Mouse (Mus musculus) lung, postnatal 4 days (tissue): ENCODE results near the gene Gtf3c6.

Experiments used
- DNase-seq, 2 experiments: peaks; one replicate each; pipeline ENCODE4 v3.0.0; 2021

Gtf3c6 gene

DNA sequence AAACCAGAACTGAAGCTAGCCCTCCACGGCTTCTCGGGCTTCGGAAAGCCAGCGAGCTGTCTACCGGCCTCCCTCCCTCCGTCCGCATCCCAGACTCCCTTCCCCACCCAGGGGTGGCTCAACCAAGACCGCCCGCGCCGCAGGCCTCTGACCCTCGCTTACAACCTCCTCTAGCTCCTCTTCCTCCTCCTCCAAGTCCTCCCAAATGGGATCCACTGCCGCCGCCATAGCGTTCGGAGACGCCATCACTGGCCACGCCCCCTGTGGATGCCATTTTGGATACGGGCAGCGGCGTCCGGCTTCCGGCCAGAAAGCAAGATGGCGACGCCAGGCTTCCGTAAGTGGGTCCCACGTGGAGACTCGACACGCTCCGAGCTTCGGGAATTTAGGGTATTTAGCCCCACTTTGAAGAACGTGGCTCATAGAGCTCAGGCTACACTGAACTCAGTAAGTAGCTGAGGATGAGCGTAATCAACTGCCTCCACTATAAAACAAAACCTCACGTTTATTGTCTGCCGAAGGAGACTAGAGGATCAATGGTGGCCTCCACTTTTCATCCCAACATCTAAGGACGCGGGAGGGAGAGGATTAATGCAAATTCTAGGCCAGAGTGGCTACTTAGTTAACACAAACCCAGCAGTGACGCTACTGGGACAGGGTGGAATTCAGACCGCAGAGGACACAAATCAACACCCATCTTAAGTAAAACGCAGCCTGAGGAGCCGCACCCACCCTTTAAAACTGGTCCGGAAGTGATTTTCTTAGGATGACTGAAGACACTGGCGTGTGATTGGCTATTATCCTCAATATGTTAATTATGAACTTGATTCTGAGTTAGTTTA is at the start of gene Gtf3c6:
Gene Gtf3c6 (minus strand): TSS at position 695 of the 842 bp plus-strand sequence.
- peak; percentile 93 to 95 for DNase-seq

DNA sequence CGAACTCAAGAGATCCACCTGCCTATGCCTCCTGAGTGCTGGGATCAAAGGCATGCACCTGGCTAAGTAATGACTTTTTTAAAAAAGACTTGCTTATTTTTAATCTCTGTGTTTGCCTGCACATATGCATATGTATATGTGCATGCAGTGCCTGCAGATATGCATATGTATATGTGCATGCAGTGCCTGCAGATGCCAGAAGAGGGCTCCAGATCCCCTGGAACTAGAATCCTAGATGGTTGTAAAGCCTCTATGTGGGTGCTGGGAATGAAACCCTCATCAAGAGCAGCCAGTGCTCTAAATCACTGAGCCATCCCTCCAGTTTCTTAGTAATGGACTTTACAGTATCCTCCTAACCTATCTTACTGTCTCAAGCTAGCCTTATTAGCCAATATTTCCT is 48.1 kb upstream of the Gtf3c6 start:
- DNase-seq = no peak

DNA sequence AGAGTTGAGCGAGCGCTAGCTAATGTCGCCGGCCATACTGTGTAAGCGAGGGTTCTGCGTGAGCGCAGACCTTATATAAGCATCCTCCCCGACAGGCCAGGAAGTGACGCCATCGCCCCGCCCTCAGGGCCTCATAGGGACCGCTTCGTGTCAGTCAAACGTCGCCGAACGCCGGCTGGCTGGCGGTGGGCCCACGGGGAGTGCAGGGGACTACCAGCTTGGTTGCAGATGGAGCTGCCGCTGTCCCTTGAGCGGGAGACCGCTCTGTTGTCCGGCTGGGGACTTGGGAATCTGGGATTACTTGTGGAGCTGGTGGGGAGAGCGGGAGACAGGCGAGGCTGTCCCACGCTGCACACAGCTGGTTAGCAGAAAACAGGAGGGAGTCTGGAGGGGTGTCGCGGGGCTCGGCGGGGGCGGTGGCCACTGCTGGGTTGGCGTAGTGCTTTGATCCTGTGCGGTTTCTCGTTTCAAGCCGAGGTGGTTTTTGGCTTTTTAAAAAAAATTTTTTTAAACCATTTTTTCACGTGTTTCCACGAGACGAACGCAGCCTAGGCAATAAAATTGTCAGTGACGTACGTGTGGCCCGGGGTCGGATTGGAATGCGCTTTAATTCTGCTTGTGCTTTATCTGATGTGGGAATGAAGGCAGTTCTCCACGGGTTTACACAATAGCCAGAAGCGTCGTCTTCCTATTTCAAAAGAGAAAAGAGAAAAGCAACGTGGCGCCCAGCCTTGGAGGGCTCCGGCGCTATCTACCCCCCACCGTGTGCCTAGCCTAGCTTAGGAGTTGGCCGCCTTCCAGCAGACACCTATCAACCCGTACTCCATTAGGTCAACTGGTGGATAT is 44.5 kb upstream of the Gtf3c6 start, which contains the start of gene Amd1:
Gene Amd1 (minus strand): TSS at position 47 of the 846 bp plus-strand sequence.
- DNase-seq = peak; percentile 100

DNA sequence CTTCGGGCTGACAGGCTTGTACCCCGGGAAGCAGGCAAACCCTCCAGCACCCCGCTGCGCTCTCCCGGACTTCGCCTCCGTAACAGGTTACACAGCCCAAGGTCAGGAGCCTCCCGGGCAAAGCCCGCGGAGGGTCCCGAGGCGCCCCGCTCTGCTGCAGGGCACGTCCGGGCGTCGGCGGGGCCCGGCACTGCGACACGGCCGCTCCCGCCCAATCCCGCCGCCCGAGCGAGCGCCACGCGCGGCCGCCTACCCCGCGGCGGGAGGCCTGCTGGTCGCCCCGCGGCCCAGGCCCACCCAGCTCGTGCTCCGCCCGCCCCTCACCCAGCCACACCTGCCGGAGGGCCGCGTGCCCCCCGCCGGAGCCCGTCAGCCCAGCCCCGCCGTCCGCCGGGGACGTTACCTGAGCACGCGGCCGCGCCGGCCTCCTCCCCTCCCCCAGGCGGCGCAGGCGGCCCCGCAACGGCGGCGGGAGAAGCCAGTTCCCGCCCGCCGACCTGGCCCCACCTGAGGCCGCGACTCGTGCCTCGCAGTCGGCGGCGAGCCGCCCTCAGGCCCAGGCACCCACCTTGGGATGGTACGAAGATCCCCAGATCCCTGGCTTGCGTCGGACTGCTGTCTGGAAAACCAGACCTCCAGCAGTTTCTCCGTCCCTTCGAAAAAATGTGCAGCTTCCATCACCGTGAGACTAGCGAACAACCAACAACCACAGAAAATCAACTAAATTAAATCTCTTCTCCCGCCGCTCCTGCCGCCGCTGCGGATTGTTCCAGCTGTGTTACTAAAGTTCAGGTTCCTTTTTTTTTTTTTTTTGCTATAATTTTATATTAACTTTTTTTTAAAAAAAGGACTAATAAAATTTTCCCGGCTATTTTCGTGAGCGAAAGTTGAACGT is 43.5 kb upstream of the Gtf3c6 start:
- peak; percentile 56 to 61 for DNase-seq

DNA sequence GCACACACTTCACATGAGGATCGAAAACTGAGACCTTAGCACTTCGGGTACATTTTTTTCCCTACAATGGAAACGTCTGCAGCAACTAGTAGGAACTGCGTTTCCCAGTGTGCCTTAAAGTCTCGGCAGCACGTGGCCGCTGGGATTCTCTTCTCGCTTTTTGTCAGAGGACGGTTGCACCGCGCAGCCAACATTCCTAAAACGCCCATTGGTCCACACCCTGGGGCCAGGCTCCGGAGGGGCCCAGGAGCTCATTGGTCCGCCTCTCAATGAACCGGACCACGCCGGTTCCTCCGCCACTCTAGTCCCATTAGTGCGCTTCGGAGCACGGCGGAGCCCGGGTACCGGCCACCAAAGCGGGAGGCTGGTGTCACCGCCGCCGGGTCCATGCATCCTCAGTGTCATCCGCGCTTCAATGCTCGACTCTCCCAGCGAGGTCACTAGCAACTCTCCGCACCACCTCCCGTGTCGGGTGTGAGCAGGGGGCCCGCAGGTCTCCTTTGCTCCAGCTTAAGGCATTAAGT is 42.8 kb upstream of the Gtf3c6 start:
- peak; percentile 85 to 91 for DNase-seq

DNA sequence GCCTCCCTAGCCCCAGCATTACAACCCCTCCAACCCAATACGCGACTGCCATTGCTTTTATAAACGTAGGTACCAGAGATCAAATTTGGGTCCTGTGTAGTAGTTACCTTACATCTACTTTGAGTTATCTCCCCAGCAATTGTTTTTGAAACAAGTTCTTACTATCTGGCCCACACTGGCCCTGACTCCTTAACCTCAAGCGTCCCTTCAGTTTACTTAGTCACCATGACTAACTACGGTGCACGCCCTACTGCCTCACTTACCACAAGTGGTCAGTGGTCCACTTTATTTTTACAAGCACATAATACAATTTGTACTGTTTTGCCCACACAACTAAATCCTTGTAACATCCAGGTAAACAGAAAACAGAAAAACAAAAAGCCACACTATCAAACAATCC is 34.7 kb upstream of the Gtf3c6 start:
- DNase-seq = no peak

DNA sequence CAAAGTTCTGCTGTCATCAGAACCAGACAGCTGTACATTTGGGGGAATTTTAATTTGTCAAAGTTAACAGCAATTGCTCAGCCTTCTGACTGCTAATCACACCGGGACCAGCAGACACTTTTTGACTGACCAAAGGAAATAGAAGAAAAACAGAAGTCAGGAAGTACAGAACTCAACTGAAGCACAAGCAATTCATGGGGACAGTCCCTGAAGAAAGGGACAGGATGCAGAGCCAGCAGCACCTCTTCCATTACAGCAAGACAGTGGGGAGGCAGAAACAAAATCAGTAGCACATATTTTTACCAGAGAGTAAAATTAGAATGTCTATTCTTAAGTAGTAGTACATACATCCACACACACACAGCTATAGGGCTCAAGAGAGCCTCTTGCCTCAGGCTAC is 28.9 kb upstream of the Gtf3c6 start:
- no peak for DNase-seq

DNA sequence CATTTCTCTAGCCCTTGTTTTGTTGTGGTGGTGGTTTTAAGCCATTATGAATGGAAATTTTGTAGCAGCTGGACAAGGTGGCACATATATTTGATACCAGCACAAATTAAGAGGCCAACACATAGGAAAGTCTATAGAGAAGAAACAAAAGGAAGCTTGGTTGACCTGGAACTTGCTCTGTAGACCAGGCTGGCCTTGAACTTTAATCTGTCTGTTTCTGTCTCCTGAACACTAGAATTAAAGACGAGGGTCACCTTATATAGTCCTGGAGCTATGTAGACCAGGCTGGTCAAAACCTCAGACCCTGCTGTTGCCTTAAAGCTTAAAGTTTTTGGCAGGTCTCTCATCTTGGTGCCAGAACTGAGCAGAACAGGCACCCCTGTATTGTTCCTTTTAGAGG is 27.7 kb upstream of the Gtf3c6 start:
- DNase-seq = no peak

DNA sequence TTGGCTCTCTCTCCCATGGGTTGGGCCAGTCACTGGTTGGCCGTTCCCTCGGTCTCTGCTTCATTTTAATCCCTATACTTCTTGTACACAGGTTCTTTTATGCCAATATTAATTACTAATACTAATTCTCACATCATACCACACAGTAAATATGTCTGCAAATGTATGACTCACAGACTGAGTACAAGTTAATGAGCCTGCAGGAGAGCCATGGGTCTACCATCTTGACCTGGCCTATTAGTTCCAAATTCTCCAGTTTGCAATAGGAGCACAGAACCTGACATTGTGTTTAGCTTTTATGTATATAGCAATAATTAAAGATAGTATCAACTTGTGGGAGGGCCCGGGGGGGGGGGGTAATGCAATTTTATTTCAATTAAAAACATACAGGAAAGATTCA is 27.1 kb upstream of the Gtf3c6 start:
- DNase-seq = no peak

DNA sequence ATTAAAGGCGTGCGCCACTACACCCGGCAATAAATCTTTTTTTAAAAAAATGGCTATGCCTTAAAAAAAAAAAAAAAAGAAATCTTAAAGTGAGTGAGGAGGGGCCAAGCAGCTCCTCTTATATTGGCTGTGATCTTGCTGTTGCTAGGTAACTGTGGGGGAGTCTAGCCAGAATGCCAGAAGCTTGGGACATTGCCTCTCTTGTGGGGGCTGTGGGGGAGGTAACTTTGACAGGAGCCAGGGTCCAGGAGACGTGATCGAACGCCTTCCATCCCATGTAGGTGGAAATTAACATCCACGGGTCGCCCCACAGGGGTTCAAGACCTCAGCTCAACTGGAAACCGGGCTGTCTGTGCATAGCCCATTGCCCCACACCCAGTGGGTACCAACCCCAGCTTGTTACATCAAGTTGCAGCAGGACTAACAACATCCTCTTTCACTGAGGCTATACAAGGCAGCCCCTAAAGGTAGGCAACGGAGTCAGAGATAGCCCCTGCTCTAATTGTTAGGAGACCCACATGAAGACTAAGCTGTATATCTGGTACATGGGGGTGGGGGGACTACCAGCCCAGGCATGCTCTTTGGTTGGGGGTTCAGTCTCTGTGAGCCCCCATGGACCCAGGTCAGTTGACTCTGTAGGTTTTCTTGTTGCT is 26.4 kb upstream of the Gtf3c6 start:
- no peak for DNase-seq

DNA sequence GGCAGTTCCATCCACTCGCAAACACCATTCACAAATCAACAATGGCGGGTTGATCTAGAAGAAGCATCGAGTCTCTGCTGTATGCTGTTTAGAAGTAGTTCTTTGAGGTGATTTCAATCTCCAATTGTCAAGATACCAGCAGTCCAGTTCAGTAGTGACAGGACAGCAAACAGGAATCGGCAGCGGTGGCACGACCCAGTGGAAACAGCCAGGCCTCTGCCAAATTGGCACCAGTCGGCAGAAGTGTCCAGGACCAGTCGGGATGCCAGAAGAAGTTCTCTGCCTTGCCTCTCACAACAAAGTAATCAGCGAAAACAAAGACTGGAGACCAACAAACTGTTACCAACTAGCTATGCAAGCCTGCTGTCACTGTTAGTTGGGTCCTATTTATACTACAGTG is 25.7 kb upstream of the Gtf3c6 start:
- DNase-seq = no peak

DNA sequence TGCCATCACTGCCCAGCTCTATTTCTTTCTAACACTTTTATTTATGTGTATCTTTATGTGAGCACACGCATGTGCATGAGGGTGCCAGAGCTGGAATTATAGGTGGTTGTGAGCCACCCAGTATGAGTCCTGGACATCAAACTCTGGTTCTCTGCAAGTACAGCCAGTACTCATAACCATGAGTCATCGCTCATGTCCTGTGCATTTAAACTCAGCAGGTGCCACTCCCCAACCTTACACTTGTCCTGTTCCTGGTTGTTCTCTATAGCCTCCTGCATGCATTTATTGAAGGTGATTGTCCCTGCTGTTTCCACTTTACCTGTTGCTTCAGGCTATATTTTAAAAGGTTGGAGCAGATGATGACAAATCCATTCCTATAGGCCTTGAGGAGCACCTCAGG is 23.7 kb upstream of the Gtf3c6 start:
- no peak for DNase-seq

DNA sequence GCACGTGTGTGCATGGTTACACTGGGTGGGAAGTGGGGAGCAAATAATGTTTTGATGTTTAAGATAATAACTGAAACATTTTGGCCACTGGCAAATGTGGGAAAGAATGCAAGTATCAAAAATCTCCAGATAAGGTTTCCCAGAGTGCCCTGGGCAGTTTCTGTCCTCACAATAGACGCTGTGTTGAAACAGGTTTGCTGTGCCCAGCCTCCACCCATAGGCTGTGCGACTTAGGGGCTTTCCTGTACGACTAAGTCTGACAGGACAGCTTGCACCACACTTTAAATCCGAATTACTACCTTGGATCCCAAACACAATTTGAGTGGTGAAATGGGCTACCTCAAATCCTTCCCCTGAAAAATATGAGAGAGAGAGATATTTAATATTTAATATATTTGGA is 20.4 kb upstream of the Gtf3c6 start:
- DNase-seq = no peak

DNA sequence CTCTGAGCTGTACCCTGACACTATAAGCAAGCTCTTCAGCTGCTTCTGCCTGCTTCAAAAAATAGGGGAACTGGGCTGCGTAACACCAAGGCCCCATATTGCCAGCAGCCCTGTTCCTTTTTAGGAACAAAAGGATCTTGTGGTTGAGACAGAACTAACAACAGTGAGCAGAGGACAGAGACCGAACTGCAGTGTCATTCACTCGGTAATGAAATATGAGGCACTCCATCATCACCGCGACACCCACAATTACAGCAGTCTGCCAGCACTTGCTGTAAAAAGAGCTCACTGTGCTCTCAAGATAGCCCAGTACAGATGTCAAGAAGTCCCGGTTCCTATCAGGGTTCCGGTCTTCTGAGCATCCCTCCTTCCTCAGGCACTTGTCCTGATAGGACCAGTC is 18.1 kb upstream of the Gtf3c6 start:
- DNase-seq = no peak

DNA sequence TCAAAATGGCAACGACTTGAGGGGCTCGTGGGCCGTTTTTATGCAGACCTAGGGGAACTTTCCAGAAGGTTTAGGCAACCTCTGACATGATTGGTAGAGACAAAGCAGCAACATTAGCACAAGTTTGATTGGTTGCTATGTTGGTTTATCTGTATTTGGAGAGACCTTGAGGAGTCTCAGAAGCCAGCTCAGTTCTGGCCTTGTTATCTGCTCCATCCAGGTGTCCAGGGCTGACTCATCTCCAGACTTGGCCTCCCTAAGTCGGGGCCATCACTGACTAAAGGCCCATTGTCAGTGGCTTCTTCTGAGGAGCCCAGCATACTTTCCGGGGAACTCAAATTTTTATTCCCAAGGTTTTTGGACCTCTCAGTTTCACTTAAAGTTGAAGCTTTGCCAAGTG is 16.0 kb upstream of the Gtf3c6 start:
- no peak for DNase-seq

DNA sequence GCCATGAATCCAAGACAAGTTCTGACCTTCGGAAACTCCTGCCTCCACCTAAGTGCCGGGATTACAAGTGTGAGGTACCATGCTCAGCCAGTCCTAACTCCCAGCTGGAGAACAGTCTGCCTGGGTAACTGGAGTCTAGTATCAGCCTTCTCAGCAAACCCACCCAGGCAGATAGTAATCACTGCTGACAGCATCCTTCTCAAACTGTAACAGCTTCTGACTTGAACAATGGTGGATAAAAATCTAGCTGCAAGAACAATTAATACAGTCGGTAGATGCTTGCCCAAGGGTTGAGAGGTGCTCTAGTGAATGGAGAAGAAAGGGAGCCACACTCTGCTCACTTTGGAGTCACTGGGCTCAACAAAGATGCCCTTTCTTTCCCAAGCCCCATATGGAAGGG is 13.3 kb upstream of the Gtf3c6 start:
- DNase-seq = no peak

DNA sequence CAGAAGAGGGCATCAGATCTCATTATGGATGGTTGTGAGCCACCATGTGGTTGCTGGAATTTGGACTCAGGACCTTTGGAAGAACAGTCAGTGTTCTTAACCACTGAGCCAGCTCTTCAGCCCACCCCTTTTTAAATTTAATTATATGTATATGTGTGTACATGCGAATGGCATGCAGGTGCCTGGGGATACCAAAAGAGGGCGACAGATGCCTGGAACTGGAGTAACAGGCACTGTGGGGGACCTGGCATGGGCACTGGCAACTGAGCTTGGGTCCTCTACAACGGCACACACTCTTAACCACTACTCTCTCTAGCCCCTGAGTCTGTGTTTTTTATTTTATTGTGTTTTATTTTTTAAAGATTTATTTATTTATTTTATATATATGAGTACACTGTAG is 7.0 kb upstream of the Gtf3c6 start:
- no peak for DNase-seq

DNA sequence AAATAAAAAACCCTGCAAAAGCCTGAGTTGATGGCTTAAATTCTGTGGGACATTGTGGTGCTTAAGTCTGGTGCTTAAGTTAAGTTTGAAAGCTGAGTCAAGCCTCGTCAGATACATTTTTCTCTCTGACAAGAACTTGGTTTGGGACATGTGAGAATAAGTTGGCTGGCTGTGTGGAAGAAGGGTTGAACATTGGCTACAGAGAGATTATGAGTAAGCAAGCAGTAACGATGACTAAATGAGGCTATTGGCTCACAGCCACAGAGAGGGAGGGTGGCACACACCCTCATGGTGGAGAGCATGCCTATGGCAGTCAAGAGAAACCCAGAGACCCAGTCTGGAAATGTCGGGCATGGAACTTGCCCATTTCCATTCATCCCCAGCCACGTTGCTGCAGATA is 5.8 kb upstream of the Gtf3c6 start:
- no peak for DNase-seq

DNA sequence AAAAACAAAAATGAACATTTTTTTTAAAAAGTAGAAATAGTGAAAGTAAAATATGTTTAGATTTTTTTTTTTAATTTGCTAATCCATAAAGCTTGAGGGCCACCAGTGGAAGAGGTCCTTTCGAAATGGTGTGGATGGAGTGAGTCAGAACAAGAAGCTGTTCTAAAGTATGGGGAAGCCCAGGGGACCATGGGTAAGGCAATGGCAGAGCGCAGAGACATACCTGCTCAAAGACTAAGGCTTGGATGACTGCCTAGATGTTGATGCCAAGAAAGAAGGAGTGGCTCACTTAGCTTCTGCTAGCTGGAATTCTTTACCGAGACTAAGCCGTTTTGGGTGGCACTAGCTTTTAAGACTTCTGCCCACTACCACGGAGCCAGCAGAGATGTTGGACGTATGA is 4.3 kb upstream of the Gtf3c6 start:
- DNase-seq = no peak

DNA sequence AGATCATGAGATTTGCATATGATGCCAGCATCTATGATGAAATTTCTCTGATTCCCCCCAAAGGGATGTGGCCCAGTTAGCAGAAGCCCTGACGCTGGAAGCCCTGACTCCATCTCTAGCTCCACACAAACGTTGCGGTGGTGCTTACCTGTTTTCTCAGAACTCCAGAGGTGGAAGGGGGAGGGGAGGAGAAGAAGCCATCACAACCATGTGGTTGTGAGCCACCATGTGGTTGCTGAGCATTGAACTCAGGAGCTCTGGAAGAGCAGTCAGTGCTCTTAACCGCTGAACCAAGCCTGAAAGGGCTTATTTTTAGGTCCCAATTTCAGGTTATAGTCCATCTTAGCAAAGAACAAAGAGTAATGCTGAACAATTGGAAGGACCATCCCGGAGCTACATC is 2.4 kb upstream of the Gtf3c6 start:
- DNase-seq = no peak

DNA sequence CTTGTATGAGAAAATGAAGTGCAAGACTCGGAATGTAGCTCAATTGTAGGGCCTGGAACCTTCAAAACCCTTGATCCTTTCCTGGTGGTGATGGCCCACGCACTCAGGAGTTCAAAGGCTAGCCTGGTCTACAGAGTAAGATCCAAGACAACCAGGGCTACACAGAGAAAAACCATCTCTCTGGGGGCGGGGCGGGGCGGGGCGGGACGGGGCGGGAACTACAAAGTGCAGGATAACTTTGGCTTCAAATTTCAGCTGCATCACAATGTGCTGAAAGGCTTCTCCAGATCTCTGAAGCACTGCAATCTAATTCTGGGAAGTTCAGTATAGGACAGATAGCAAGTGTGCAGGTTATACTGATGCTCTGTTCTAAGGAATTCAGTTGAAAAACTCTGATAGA is 1.6 kb upstream of the Gtf3c6 start:
- no peak for DNase-seq

DNA sequence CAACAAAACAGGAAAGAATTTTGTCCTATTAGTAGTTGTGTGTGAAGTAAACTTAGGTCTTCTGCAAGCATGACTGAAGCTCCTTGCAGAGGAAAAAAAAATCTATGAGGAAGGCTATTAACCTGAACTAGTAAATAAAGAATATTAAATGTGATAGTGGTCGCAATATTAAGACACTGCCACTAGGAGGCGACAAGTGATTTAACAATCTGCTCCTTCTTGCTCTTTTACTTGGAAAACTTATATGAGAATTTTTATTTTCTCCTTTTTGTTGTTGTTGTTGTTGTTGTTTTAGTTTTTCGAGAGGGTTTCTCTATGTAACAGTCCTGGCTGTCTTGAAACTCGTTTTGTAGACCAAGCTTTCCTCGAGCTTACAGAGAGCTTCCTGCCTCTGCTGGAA is 1.1 kb upstream of the Gtf3c6 start:
- DNase-seq = peak in 1 of 2 experiments; percentile 51
